Mouse (Mus musculus): ENCODE results near the gene Tlx3.

Tlx3 gene

GRCm38 (mm10) chr11:33196447-33197132 is 6.8 kb downstream of the Tlx3 start:
- no peak for DNase-seq

- DNase-seq = no peak
Observed at GRCm38 (mm10) chr11:33195531-33196446, 7.6 kb downstream of the Tlx3 start.

- DNase-seq = no peak
Observed at GRCm38 (mm10) chr11:33195061-33195460, 8.3 kb downstream of the Tlx3 start.

- no peak for DNase-seq
Observed at GRCm38 (mm10) chr11:33193695-33194094, 9.7 kb downstream of the Tlx3 start.

GRCm38 (mm10) chr11:33181804-33182203 is 21.6 kb downstream of the Tlx3 start:
- DNase-seq = no peak

- DNase-seq = no peak
Observed at GRCm38 (mm10) chr11:33180701-33181116, 22.7 kb downstream of the Tlx3 start.

GRCm38 (mm10) chr11:33179802-33180201 is 23.6 kb downstream of the Tlx3 start:
- no peak for DNase-seq

GRCm38 (mm10) chr11:33176525-33177245 is 26.7 kb downstream of the Tlx3 start:
- no peak for DNase-seq

- DNase-seq = no peak
Observed at GRCm38 (mm10) chr11:33175768-33176167, 27.6 kb downstream of the Tlx3 start.

GRCm38 (mm10) chr11:33170489-33170888 is 32.9 kb downstream of the Tlx3 start:
- DNase-seq = no peak

GRCm38 (mm10) chr11:33162998-33163506 is 40.3 kb downstream of the Tlx3 start, which contains the start of gene Npm1:
TSS of gene Npm1 (minus strand) at chr11:33163206.
- DNase-seq = peak; percentile 99

GRCm38 (mm10) chr11:33162211-33162997 is 41.0 kb downstream of the Tlx3 start:
- peak; percentile 72 for DNase-seq

GRCm38 (mm10) chr11:33159741-33160140 is 43.6 kb downstream of the Tlx3 start:
- DNase-seq = no peak

GRCm38 (mm10) chr11:33157453-33158196 is 45.8 kb downstream of the Tlx3 start:
- DNase-seq = no peak

- no peak for DNase-seq
Observed at GRCm38 (mm10) chr11:33156436-33157015, 46.9 kb downstream of the Tlx3 start.

- no peak for DNase-seq
Observed at GRCm38 (mm10) chr11:33154459-33154858, 48.9 kb downstream of the Tlx3 start.

GRCm38 (mm10) chr11:33152997-33153396 is 50.4 kb downstream of the Tlx3 start:
- no peak for DNase-seq

- no peak for DNase-seq
Observed at GRCm38 (mm10) chr11:33151780-33152145, 51.6 kb downstream of the Tlx3 start.

- no peak for DNase-seq
Observed at GRCm38 (mm10) chr11:33151128-33151779, 52.1 kb downstream of the Tlx3 start.

Data from kidney, adult 11 months (tissue).